Mouse (Mus musculus) heart, embryonic 14.5 days (tissue): Measurements from ENCODE around the gene Gm49361. TPM values are rescaled to one million over a fixed set of nuclear protein-coding genes. Genes with fewer than 3 reads are reported as not detected.
A peak's percentile ranks its signal among the peaks of the same experiment; 100 is the strongest.

Experiments
- ATAC-seq: fragments of 200-750 bp; cut with Nextera tagmentation; 2 replicates; pipeline ENCODE4 v1.8.0; 2017; ENCODE audit warnings: low read depth, moderate TSS enrichment; ENCODE audit not compliant: insufficient number of reproducible peaks, insufficient read depth, low FRiP score
- H3K27ac ChIP-seq, 2 experiments: fragments of 200-500 bp in 1 of 2; fragments of 300-500 bp in 1 of 2; sonication (generic) in 1 of 2; replicated peaks in 1 of 2; 2 replicates each; pipeline ENCODE4 v1.5.1; 2012 to 2014; ENCODE audit warnings: low read depth in 2 of 2, low read length in 2 of 2, control low read depth in 1 of 2, mild to moderate bottlenecking in 1 of 2, mixed read lengths in 1 of 2; ENCODE audit not compliant: control insufficient read depth in 1 of 2, insufficient read depth in 1 of 2
- H3K27me3 ChIP-seq: fragments of 300-500 bp; sonication (generic); 2 replicates; pipeline ENCODE4 v1.6.1; 2014; ENCODE audit warnings: mild to moderate bottlenecking, low read length, control low read depth; ENCODE audit not compliant: control insufficient read depth, insufficient read depth
- H3K36me3 ChIP-seq: fragments of 300-500 bp; sonication (generic); 2 replicates; pipeline ENCODE4 v1.6.1; 2014; ENCODE audit warnings: mild to moderate bottlenecking, control low read depth, low read length, mixed read lengths; ENCODE audit not compliant: control insufficient read depth, insufficient read depth
- H3K4me1 ChIP-seq, 2 experiments: fragments of 200-500 bp in 1 of 2; fragments of 300-500 bp in 1 of 2; sonication (generic) in 1 of 2; 2 replicates each; pipeline ENCODE4 v1.6.1; 2012 to 2014; ENCODE audit warnings: low read length in 2 of 2, control low read depth in 1 of 2, mixed read lengths in 1 of 2; ENCODE audit not compliant: control insufficient read depth in 2 of 2, insufficient read depth in 2 of 2
- H3K4me2 ChIP-seq: fragments of 300-500 bp; sonication (generic); 2 replicates; pipeline ENCODE4 v1.6.1; 2014; ENCODE audit warnings: mild to moderate bottlenecking, low read length
- H3K4me3 ChIP-seq, 2 experiments: fragments of 200-500 bp in 1 of 2; fragments of 300-500 bp in 1 of 2; sonication (generic) in 1 of 2; 2 replicates each; pipeline ENCODE4 v1.5.1; 2012 to 2014; ENCODE audit warnings: low read length in 2 of 2, mild to moderate bottlenecking in 2 of 2, control low read depth in 1 of 2, low read depth in 1 of 2, moderate library complexity in 1 of 2; ENCODE audit not compliant: control insufficient read depth in 1 of 2, insufficient read depth in 1 of 2
- H3K9ac ChIP-seq: fragments of 300-500 bp; sonication (generic); 2 replicates; pipeline ENCODE4 v1.6.1; 2014; ENCODE audit warnings: mild to moderate bottlenecking, low read length
- H3K9me3 ChIP-seq: fragments of 300-500 bp; sonication (generic); 2 replicates; pipeline ENCODE4 v1.6.1; 2016; ENCODE audit warnings: low read length, control low read depth; ENCODE audit not compliant: control insufficient read depth
- WGBS: fragments of 180-500 bp; shearing (Covaris S2); extraction: QIAGEN DNeasy Blood & Tissue Kit; methylation state at CpG from one replicate; pipeline ENCODE4 v1.1.7; 2014; 5-methylcytosine and 5-hydroxymethylcytosine counted together
- polyA plus RNA-seq: library from polyadenylated mRNA; unstranded; fragments of >200 nt; fragmentation: Nextera tagmentation; extraction: Ambion mirVana; gene quantifications from 2 replicates; pipeline ENCODE4 v1.2.1, GENCODE M21; 2014

Gene Gm49361
- polyA plus RNA-seq, 1 experiment from 2014 or later = not detected

- no peak overlapping the region for H3K27ac ChIP-seq
- no peak for ATAC-seq
- H3K4me2 ChIP-seq = no peak overlapping the region
- no peaks in the 10 kb centered on the region for H3K27me3 ChIP-seq
- no peak overlapping the region for H3K9ac ChIP-seq
- H3K36me3 ChIP-seq = no peaks in the 10 kb centered on the region
- H3K4me1 ChIP-seq = no peaks in the 10 kb centered on the region
- H3K4me3 ChIP-seq = no peak overlapping the region
- no peaks in the 10 kb centered on the region for H3K9me3 ChIP-seq
- 49% methylated on average over 2 of the region's 2 CpGs for WGBS
Measured at GRCm38 (mm10) chr14:57675481-57675880, 70.4 kb downstream of the Gm49361 start.

- peak overlapping the region; percentile 96 for H3K9ac ChIP-seq
- peak overlapping the region; percentile 92 for H3K4me2 ChIP-seq
- WGBS = 10% methylated on average over 10 of the region's 10 CpGs
- H3K27ac ChIP-seq = peak overlapping the region; percentile 88 to 90
- H3K4me3 ChIP-seq = peak overlapping the region; percentile 75 to 96
- no peaks in the 10 kb centered on the region for H3K9me3 ChIP-seq
- no peaks in the 10 kb centered on the region for H3K36me3 ChIP-seq
- no peaks in the 10 kb centered on the region for H3K27me3 ChIP-seq
- no peak for ATAC-seq
- peaks cover 0 to 12% of the 10 kb centered on the region in 2 experiments; a peak in 2 of 4 replicates for H3K4me1 ChIP-seq
Measured at GRCm38 (mm10) chr14:57665628-57665950, 80.3 kb downstream of the Gm49361 start.

- H3K27me3 ChIP-seq = no peaks in the 10 kb centered on the region
- peaks cover 0 to 12% of the 10 kb centered on the region in 2 experiments; a peak in 2 of 4 replicates for H3K4me1 ChIP-seq
- H3K27ac ChIP-seq = peak within 1 kb of the TSS; percentile 88 to 90
- WGBS = under 1% methylated on average over 79 of the region's 80 CpGs
- no peaks in the 10 kb centered on the region for H3K9me3 ChIP-seq
- H3K4me2 ChIP-seq = peak within 1 kb of the TSS; percentile 92
- peak within 1 kb of the TSS; percentile 96 for H3K9ac ChIP-seq
- H3K4me3 ChIP-seq = peak within 1 kb of the TSS; percentile 75 to 96
- peak; percentile 93 for ATAC-seq
- no peaks in the 10 kb centered on the region for H3K36me3 ChIP-seq
Measured at GRCm38 (mm10) chr14:57664822-57665627, 80.9 kb downstream of the Gm49361 start, which contains the start of gene Xpo4. Gene Xpo4 (minus strand): TSS chr14:57665430.

GRCm38 (mm10) chr14:57664311-57664821, 81.5 kb downstream of the Gm49361 start:
- H3K9me3 ChIP-seq = no peaks in the 10 kb centered on the region
- WGBS = 0% methylated on average over 19 of the region's 19 CpGs
- H3K4me2 ChIP-seq = peak overlapping the region; percentile 92
- H3K36me3 ChIP-seq = 0 out of 2 replicates have a peak, but pooled peaks cover 3% of the 10 kb centered on the region
- peak; percentile 67 for ATAC-seq
- peak overlapping the region; percentile 75 to 96 for H3K4me3 ChIP-seq
- H3K9ac ChIP-seq = peak overlapping the region; percentile 96
- H3K4me1 ChIP-seq = peaks cover 0 to 12% of the 10 kb centered on the region in 2 experiments; a peak in 2 of 4 replicates
- no peaks in the 10 kb centered on the region for H3K27me3 ChIP-seq
- H3K27ac ChIP-seq = peak overlapping the region; percentile 88 to 90

GRCm38 (mm10) chr14:57663630-57664029, 82.3 kb downstream of the Gm49361 start:
- no peak for ATAC-seq
- peak overlapping the region; percentile 96 for H3K9ac ChIP-seq
- peak overlapping the region in 1 of 2 experiments; percentile 96; a peak in 2 of 4 replicates for H3K4me3 ChIP-seq
- peaks cover 0 to 12% of the 10 kb centered on the region in 2 experiments; a peak in 2 of 4 replicates for H3K4me1 ChIP-seq
- H3K4me2 ChIP-seq = peak overlapping the region; percentile 92
- no peaks in the 10 kb centered on the region for H3K9me3 ChIP-seq
- 0 out of 2 replicates have a peak, but pooled peaks cover 4% of the 10 kb centered on the region for H3K36me3 ChIP-seq
- H3K27ac ChIP-seq = no peak overlapping the region
- WGBS = 28% methylated on average over 1 of the region's 1 CpGs
- H3K27me3 ChIP-seq = no peaks in the 10 kb centered on the region

- no peak for ATAC-seq
- H3K9ac ChIP-seq = no peak overlapping the region
- H3K4me1 ChIP-seq = peaks cover 0 to 3% of the 10 kb centered on the region in 2 experiments; a peak in 1 of 4 replicates
- 0 out of 2 replicates have a peak, but pooled peaks cover 7% of the 10 kb centered on the region for H3K36me3 ChIP-seq
- WGBS = 96% methylated on average over 4 of the region's 4 CpGs
- H3K27me3 ChIP-seq = no peaks in the 10 kb centered on the region
- no peak overlapping the region for H3K27ac ChIP-seq
- no peak overlapping the region for H3K4me3 ChIP-seq
- H3K4me2 ChIP-seq = no peak overlapping the region
- no peaks in the 10 kb centered on the region for H3K9me3 ChIP-seq
Measured at GRCm38 (mm10) chr14:57658301-57658700, 87.6 kb downstream of the Gm49361 start.

GRCm38 (mm10) chr14:57657500-57657899, 88.4 kb downstream of the Gm49361 start:
- no peak overlapping the region for H3K9ac ChIP-seq
- peaks cover 2 to 6% of the 10 kb centered on the region in 2 experiments; a peak in 3 of 4 replicates for H3K4me1 ChIP-seq
- H3K36me3 ChIP-seq = 0 out of 2 replicates have a peak, but pooled peaks cover 7% of the 10 kb centered on the region
- H3K9me3 ChIP-seq = no peaks in the 10 kb centered on the region
- no peak overlapping the region for H3K4me2 ChIP-seq
- no peak for ATAC-seq
- H3K27me3 ChIP-seq = no peaks in the 10 kb centered on the region
- H3K27ac ChIP-seq = no peak overlapping the region
- no peak overlapping the region for H3K4me3 ChIP-seq
- 98% methylated on average over 2 of the region's 2 CpGs for WGBS
